16 mouse cellular contexts compared by ENCODE assay signal in the genomic region with DNA sequence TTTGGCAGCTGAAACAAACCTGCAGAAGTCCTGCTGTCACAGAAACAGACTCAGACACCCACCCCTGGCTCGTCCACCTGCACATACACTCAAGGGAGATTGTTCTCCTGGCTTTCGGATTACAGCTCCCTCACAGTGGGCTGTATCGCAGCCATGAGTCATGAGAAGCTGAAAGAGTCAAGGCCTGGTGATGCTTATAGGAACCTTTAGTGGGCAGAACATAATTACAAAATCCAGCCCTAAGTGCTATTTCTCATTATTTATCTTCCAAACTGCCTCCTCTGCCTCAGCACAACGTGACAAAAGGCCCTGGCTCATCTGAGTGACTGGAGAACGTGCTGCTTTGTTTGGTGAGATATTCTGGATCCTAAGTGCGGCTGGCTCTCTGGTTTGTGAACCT.
DNase-seq lines count a peak whose midpoint lies in the region; ATAC-seq and TF ChIP-seq lines count a peak whose summit lies in the region.
"Had no signal": no experiment of that assay in that cellular context is flagged by ENCODE, and none has a peak within 500 bp of the region (broad histone marks: within the 10 kb centered on the region; RNA-seq: fewer than 3 reads in every experiment).

No protein-coding gene starts in this region.

- DNase-seq in heart, adult 8-10 months (ENCODE audit: low spot score): no peak
- peak; percentile 12 for DNase-seq in adrenal gland, adult 8-10 months
- DNase-seq in spleen, adult 12 weeks (ENCODE audit: low spot score): no peak
- no peak for DNase-seq in layer of hippocampus, adult 18-20 months (ENCODE audit: low spot score in 2 of 2)
- DNase-seq: cerebellum, adult 11-12 months; layer of hippocampus, adult 9-11 months; thymus, postnatal 4 days had no signal

- TF ChIP-seq POLR2A in embryonic fibroblast, embryonic 13.5 days (IDR thresholded peaks at IDR 0.05; ENCODE audit: low read depth, low read length): no peak

- H3K4me1 ChIP-seq in heart, embryonic 13.5 days: peaks cover 13% of the 10 kb centered on the region
- peaks cover 15% of the 10 kb centered on the region for H3K4me1 ChIP-seq in embryonic fibroblast, embryonic 13.5 days (ENCODE audit: control insufficient read depth, insufficient read depth, low read length)
- H3K4me1 ChIP-seq: embryonic facial prominence, embryonic 15.5 days; forebrain, embryonic 10.5 days had no signal

- H3K27me3 ChIP-seq in heart, embryonic 13.5 days (replicated peaks): no peaks in the 10 kb centered on the region
- no peaks in the 10 kb centered on the region for H3K27me3 ChIP-seq in C2C12 (ENCODE audit: control insufficient read depth, insufficient read depth, insufficient read length)
- H3K27me3 ChIP-seq: embryonic facial prominence, embryonic 15.5 days; neural tube, embryonic 13.5 days had no signal

- H3K4me2 ChIP-seq in heart, embryonic 13.5 days: no peak overlapping the region
- H3K4me2 ChIP-seq: embryonic facial prominence, embryonic 15.5 days; liver, embryonic 11.5 days; neural tube, embryonic 13.5 days had no signal

- H3K9ac ChIP-seq in heart, embryonic 13.5 days: no peak overlapping the region
- H3K9ac ChIP-seq: embryonic facial prominence, embryonic 15.5 days; neural tube, embryonic 13.5 days had no signal

- ATAC-seq in heart, embryonic 13.5 days (ENCODE audit: extremely low read depth, insufficient number of reproducible peaks, low FRiP score, low TSS enrichment): no peak

- no peaks in the 10 kb centered on the region for H3K9me3 ChIP-seq in heart, embryonic 13.5 days
- H3K9me3 ChIP-seq: embryonic facial prominence, embryonic 15.5 days; forebrain, embryonic 10.5 days; neural tube, embryonic 13.5 days had no signal

- H3K4me3 ChIP-seq in heart, embryonic 13.5 days: no peak overlapping the region
- H3K4me3 ChIP-seq in C2C12 (ENCODE audit: insufficient read depth, poor library complexity, severe bottlenecking): no peak overlapping the region
- H3K4me3 ChIP-seq in embryonic fibroblast, embryonic 13.5 days (ENCODE audit: insufficient read depth, low read length): no peak overlapping the region
- H3K4me3 ChIP-seq: embryonic facial prominence, embryonic 15.5 days; forebrain, embryonic 10.5 days; heart, adult 2 months; left cerebral cortex, adult 2 months; neural tube, embryonic 13.5 days had no signal

- 49% methylated on average over 6 of the region's 6 CpGs for WGBS in heart, embryonic 13.5 days

- no peaks in the 10 kb centered on the region for H3K36me3 ChIP-seq in heart, embryonic 13.5 days
- no peaks in the 10 kb centered on the region for H3K36me3 ChIP-seq in C2C12 (ENCODE audit: control insufficient read depth, insufficient read depth)
- H3K36me3 ChIP-seq: embryonic facial prominence, embryonic 15.5 days; forebrain, embryonic 10.5 days; neural tube, embryonic 13.5 days had no signal

- no peaks in the 10 kb centered on the region for H3K79me3 ChIP-seq in C2C12 (ENCODE audit: low read depth)

- H3K79me2 ChIP-seq in C2C12 (ENCODE audit: control insufficient read depth, insufficient read depth): no peaks in the 10 kb centered on the region

- TF ChIP-seq CTCF in C2C12 (IDR thresholded peaks at IDR 0.05; ENCODE audit: control insufficient read depth, insufficient read depth, insufficient read length): no peak
- TF ChIP-seq CTCF in embryonic fibroblast, embryonic 13.5 days (IDR thresholded peaks at IDR 0.05; ENCODE audit: borderline replicate concordance, insufficient read depth, low read length): no peak

- H3ac ChIP-seq in C2C12 (ENCODE audit: control insufficient read depth, insufficient read length, low read depth): no peak overlapping the region

- H3K27ac ChIP-seq in heart, embryonic 13.5 days (replicated peaks): peak overlapping the region; percentile 48
- H3K27ac ChIP-seq in embryonic fibroblast, embryonic 13.5 days (ENCODE audit: insufficient read depth, low read length): peak overlapping the region; percentile 78
- H3K27ac ChIP-seq: embryonic facial prominence, embryonic 15.5 days; forebrain, embryonic 10.5 days; left cerebral cortex, adult 2 months; neural tube, embryonic 13.5 days had no signal

TF ChIP-seq in C2C12, 6 proteins besides CTCF, POLR2A, EP300 and RAD21:
- TF ChIP-seq CEBPB (IDR thresholded peaks at IDR 0.05; ENCODE audit: low read depth) (peak; percentile 49), FOSL1 (IDR thresholded peaks at IDR 0.05; ENCODE audit: insufficient read depth, low read length, poor library complexity, severe bottlenecking) (no peak)
